Mouse (Mus musculus): ENCODE results near the gene Lrfn1.

Gene Lrfn1

GRCm38 (mm10) chr7:28511441-28511840 is 59.7 kb downstream of the Lrfn1 start:
- no peak for DNase-seq (ENCODE audit: low spot score)

Data from retina, embryonic 14.5 days (tissue).